In the genomic region with DNA sequence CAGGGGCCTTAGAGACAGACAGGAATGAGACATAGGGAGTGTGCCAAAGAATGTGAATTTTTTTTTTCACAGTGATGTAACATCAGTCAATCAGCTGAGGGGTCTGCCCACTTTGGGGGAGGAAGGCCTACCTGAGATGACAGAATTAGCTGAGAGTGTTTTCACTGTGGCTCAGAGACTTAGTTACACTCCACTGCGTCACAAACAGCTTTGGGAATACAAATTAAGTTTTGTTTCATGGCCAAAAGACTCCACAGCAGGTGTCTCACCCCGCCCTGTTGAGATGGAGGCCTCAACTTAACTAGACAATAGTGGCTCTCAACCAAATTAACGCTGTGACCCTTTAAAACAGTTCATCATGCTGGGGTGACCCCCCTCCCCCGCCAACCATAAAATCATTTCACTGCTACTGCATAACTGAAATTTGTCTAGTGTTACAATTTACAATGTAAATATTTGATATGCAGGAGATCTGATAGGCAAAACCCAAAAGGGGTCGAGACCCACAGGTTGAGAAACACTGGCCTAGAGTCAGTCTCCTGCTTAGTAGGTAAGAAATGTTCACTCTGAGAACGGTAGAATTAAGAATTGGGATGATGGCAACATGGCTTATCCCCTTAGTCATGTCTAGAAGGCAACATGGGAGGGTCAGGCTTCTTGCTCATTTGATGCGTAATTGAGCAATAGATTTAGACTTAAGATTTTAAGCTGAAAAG, we compare ENCODE assay signal across 17 mouse cellular contexts.
"Had no signal": no experiment of that assay in that cellular context is flagged by ENCODE, and none has a peak within 500 bp of the region (broad histone marks: within the 10 kb centered on the region; RNA-seq: fewer than 3 reads in every experiment).

No protein-coding gene starts in this region.

- H3K4me3 ChIP-seq: lung, embryonic 15.5 days; megakaryocyte, embryonic 14.5 days; midbrain, embryonic 13.5 days; midbrain, embryonic 15.5 days; neural tube, embryonic 12.5 days; stomach, embryonic 15.5 days had no signal

- H3K27ac ChIP-seq: lung, embryonic 15.5 days; macrophage; midbrain, embryonic 13.5 days; midbrain, embryonic 15.5 days; neural tube, embryonic 12.5 days; stomach, embryonic 15.5 days; stomach, postnatal 0 days had no signal

- H3K36me3 ChIP-seq: lung, embryonic 15.5 days; midbrain, embryonic 13.5 days; midbrain, embryonic 15.5 days; neural tube, embryonic 12.5 days; stomach, embryonic 15.5 days had no signal

- H3K4me1 ChIP-seq: megakaryocyte, embryonic 14.5 days; midbrain, embryonic 15.5 days; neural tube, embryonic 12.5 days had no signal

- DNase-seq: liver, postnatal 0 days; lung, adult 2 months; lung, postnatal 14 days; lung, postnatal 36 days; right cerebral cortex, postnatal 14 days; thymus, postnatal 14 days; thymus, postnatal 36 days had no signal

- ATAC-seq: liver, postnatal 0 days; lung, postnatal 0 days; midbrain, embryonic 13.5 days; midbrain, embryonic 15.5 days had no signal

- H3K27me3 ChIP-seq: lung, embryonic 15.5 days; megakaryocyte, embryonic 14.5 days; midbrain, embryonic 13.5 days; midbrain, embryonic 15.5 days; neural tube, embryonic 12.5 days; stomach, embryonic 15.5 days had no signal

- H3K9ac ChIP-seq: liver, postnatal 0 days; lung, embryonic 15.5 days; midbrain, embryonic 13.5 days; midbrain, embryonic 15.5 days; neural tube, embryonic 12.5 days; stomach, embryonic 15.5 days had no signal

- H3K9me3 ChIP-seq: lung, embryonic 15.5 days; midbrain, embryonic 13.5 days; midbrain, embryonic 15.5 days; stomach, embryonic 15.5 days had no signal

- H3K4me2 ChIP-seq: lung, embryonic 15.5 days; midbrain, embryonic 11.5 days; midbrain, embryonic 13.5 days; midbrain, embryonic 15.5 days; neural tube, embryonic 12.5 days; stomach, embryonic 15.5 days had no signal
